Mouse (Mus musculus): ENCODE data around the gene Soga1.

Soga1 gene

DNA sequence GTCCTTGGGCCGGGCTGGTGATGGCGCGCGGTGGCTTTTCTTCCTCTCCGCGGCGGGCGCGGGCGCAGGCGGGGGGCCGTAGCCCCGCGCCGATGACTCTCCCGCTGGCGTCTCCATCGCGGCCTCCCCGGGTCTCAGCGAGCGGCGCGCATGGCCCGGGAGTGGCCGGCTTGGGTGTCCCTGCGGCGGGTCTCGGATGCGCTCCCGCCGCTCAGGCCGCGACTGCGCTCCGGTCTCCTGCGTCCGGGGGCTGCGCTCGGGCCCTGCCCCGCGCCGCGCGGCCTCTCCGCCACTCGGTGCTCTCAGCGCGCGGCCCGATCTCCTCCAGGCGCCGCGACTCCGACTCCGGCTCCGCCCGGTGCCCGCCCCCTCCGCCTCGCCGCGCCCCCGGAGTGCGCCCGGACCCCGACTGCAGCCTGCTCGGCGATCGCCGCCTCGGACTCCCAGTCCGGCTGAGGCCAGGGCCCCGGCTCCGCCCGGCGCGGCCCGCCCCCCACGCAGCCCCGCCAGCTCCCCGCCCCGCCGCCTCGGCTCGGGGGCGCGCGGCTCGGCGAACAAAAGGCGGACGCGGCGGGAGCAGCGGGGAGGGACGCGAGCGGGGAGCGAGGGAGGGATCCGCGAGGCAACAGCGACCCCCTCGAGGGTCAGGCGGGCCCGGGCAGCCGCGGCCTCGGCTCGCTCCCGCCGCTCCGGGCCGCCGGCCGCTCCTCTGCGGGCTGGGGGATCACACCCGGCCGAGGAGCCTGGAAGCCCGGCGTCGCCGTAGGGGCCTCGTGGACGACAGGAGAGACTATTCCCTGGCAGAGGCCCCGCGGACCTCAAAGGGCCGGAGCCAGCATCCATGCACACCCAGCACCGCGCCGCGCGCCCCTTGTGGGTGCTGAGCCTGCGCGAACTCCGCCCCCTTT is at the start of gene Soga1:
Gene Soga1, minus strand, starts transcription at position 462 of the 908 bp plus-strand sequence.
- peak; percentile 86 to 90 for DNase-seq

DNA sequence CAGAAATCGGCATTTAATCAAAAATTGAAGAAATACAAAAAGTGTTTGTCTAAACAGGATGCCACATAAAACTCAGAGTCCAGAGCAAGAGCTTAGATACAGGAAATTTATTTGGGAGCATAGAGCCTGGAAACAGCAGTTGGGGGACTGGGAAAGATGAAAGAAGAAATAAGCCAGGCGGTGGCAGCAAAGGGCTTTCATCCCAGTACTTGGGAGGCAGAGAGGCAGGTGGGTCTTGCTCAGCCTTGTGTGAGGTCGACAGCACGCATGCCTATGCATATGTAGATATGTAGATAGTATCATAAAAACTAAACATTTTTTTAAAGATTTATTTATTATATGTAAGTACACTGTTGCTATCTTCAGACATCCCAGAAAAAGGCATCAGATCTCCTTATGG is 49.0 kb upstream of the Soga1 start:
- no peak for DNase-seq

GRCm38 (mm10) chr2:157127370-157127769 is 48.3 kb upstream of the Soga1 start:
- no peak for DNase-seq

DNA sequence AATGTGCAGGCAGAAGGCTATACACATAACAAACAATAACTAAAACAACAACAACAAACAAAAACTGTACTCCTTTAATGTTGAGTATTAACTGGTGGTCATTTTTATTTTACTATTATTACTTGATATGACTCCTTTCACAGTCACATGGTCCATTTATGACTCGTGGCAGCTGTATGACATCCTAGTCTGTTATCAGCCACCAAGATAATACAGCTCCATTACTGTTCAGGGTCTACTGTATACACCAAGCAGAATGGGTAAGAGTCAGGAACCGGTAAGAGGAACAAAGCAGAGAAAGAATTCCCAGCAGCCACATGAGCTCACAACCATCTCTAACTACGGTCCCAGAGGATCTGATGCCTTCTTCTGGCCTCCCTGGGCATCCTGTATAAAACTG is 46.2 kb upstream of the Soga1 start:
- no peak for DNase-seq

DNA sequence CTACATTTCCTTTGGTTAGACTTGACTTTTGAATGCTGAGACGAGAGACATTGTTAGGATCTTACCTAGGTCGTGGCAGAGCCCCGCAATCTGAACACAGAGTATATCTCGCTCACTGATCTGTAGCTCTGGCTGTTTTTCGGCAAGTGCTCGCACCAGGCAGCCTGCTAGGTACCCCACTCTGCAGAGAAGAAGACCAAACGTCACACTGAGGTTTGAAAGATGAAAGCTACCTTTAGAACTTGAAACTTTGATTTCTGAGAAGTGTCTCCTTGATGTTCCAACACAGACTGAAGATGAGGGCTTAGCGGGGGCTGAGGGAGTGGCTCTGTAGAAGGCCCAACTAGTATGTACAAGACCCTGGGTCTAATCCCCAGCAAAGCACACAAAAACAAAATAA is 42.7 kb upstream of the Soga1 start:
- DNase-seq: no peak

GRCm38 (mm10) chr2:157119075-157119474 is 40.0 kb upstream of the Soga1 start:
- DNase-seq: no peak

GRCm38 (mm10) chr2:157118556-157118955 is 39.5 kb upstream of the Soga1 start:
- no peak for DNase-seq

DNA sequence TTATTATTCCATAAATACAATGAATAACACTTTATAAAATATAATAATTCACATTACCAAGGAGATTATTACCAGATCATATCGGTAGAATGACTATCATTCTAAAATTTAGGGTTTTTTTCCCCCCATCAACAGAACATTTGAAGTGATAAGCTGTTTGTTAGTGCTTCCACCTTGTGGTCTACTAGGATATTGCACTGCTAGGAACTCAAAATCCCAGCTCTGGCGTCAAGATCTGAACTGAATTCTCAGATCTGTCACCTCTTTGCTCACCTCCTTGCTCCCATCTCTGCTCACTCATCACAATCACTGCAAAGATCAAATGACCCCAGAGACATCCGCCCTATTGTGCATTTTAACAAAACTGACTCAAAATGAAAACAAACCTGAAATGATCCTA is 37.9 kb upstream of the Soga1 start:
- no peak for DNase-seq

- DNase-seq: no peak
Observed at GRCm38 (mm10) chr2:157108236-157108635, 29.2 kb upstream of the Soga1 start.

DNA sequence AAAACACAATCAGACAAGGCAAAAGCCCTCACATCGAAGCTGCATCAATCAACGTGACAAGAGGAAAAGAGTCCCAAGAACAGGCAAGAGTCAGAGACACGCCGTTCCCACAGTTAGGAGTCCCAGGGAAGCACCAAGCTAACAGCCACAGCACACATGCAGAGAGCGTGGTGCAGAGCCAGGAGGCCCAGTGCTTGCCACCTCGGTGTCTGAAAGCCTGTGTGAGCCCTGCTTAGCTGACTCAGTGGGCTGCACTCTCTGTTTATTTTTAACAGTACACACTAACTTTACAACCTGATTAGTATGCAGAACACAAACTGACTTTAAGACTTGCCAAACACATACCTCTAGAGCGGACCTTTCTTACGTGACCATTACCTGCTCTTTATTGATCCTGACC is 25.4 kb upstream of the Soga1 start:
- DNase-seq: no peak

DNA sequence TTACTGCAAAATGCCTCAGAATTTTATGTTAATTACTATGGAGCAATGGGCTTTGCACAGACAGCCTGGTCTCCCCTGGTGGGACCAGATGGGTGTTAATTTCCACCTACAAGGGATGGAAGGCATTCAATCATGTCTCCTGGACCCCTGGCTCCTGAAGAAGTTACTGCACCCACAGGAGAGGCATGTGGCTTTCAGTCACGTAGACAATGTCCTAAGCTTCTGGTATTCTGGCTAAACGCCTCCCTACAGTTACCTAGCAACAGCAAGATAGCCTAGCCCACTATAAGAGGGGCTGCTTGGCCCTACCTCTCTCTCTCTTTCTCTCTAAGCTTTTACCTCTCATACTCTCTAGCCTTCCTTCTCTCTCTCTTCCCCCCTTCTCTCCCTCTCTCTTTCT is 23.2 kb upstream of the Soga1 start:
- DNase-seq: no peak

DNA sequence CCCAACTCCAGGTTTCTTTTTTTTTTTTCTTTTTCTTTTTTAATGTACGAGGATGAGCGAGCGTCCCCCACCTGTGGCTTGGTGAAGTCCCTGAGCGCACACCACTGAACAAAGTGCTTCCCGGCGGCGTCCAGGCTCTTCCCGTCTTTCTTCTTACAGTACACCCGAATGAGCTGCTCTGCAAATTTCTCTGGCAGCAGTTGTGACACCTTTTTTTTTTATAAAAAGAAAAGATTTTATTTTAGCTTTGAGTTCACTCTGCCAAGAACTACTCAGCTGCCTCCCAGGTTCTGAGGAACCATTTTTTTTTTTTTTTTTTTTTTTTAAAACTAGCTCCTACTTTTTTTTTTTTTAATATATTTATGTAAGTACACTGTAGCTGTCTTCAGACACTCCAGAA is 22.6 kb upstream of the Soga1 start:
- DNase-seq: no peak

GRCm38 (mm10) chr2:157100319-157100605 is 21.2 kb upstream of the Soga1 start:
- DNase-seq: no peak

DNA sequence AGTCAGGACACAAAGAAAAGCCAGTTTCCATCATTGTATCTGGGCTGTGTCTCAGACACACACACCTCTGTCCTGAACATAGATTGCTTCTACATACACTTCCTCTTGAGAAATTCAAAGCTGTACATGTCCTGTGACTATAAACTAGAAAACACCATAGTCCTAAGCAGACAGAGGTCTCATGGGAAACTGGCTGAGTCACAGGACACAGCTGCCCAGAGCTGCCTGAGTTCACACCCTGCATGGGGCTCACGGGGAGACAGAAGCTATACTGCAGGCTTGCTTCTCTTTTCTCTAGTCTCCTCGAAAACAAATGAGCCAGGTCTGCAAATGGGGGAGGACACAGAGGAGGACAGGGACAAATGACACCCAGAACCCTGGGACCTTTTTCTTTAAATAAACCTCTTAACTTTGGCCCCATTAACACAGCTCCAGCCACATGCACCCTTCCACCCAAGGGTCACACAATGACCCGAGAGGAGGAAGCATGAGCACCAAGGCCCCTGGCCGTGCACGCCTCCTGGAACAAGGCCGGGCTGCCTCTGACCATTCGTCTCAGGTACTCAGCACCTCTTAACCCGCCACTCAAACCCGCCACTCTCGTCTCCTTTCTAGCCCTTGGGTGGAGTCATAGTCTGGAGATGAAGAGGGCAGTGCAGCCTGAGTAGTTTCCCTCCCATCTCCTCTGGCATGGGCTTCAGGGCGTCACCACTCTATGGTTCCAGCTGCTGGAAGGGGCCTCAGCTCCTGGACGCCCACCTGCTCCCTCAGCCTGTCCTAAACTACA is 20.7 kb upstream of the Soga1 start:
- no peak for DNase-seq

- DNase-seq: peak; percentile 86 to 87
Observed at GRCm38 (mm10) chr2:157095005-157095755, 16.1 kb upstream of the Soga1 start.

GRCm38 (mm10) chr2:157092024-157092423 is 13.0 kb upstream of the Soga1 start:
- DNase-seq: no peak

- no peak for DNase-seq
Observed at GRCm38 (mm10) chr2:157087536-157088317, 8.7 kb upstream of the Soga1 start.

DNA sequence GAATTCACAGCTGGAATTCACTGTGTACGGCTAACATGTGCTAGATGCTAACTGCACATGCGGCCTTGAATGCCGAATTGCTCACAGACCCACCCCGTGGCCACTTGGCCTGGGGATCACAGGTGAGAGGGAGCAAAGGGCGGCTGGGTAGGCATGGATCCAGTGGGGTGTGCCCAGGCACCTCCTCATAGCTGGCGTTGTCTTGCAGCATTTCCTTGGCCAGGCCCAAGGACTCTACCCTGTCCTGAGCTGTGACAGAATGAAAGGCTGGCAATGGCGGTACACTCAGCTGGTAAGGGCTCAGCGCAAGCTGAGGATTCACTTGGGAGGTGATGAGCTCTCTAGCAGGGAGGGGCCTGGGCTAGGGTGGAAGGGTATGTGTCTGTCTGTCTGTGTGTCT is 7.7 kb upstream of the Soga1 start, which contains the start of gene Tldc2:
Gene Tldc2, plus strand, starts transcription at position 260 of the 400 bp plus-strand sequence.
- no peak for DNase-seq

GRCm38 (mm10) chr2:157084831-157085585 is 6.0 kb upstream of the Soga1 start:
- DNase-seq: peak in 1 of 2 experiments; percentile 35

DNA sequence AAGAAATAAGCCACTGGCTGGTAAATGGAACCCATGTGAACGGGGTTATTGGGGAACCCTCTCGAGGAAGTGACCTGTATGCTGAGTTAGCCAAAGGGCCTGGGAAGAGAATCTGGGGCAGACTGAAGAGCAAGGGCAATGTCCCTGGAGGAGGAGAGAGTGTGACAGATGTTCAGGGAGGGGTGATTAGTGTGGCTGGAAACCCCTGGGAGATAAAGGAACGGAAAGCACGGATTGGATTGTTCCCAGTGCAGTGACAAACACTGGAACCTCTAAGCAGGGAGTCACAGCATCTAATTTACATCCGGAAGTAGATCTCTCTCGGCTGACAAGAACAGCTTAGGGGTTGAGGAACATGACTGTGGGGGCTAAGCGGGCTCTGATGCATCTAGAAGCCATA is 2.9 kb upstream of the Soga1 start:
- DNase-seq: no peak

DNA sequence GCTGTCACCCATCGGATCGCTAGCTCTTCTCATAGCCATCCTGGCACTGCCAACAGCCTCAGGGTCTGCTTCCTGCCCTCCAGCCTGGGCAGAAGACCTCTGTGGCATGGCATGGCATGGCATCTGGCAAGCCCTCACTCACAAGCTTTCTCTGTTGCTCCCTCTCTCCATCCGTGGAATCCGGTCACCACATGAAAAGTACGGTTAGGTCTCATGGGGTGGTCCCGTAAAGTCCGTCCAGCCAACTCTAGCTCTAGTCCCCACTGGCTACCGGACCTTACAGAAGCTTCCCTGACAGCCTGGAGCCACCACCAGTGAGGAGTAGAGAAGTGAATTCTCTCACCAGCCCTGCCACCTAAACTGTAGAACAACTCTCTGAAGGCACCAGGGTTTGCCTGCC is 2.3 kb upstream of the Soga1 start:
- DNase-seq: no peak

- no peak for DNase-seq
Observed at GRCm38 (mm10) chr2:157079701-157080180, 687 bp upstream of the Soga1 start.

Measured in cerebellum, adult 18-20 months (tissue).